Mouse (Mus musculus) olfactory bulb, adult 2 months (tissue): Measurements from ENCODE around the gene Gjc1. TPM values are rescaled to one million over a fixed set of nuclear protein-coding genes. Genes with fewer than 3 reads are reported as not detected.

ENCODE experiments used
- H3K27ac ChIP-seq: fragments of 200-500 bp; 2 replicates; pipeline ENCODE4 v1.5.1; 2012; ENCODE audit warnings: low read depth, low read length; ENCODE audit not compliant: insufficient read depth
- H3K4me1 ChIP-seq: fragments of 200-500 bp; 2 replicates; pipeline ENCODE4 v1.6.1; 2012; ENCODE audit warnings: low read length; ENCODE audit not compliant: control insufficient read depth, insufficient read depth
- H3K4me3 ChIP-seq: fragments of 200-500 bp; 2 replicates; pipeline ENCODE4 v1.5.1; 2012; ENCODE audit warnings: mild to moderate bottlenecking, low read depth, low read length, moderate library complexity; ENCODE audit not compliant: insufficient read depth
- CTCF ChIP-seq: fragments of 200-500 bp; IDR thresholded peaks from 2 replicates; pipeline ENCODE4 v1.5.1; 2012; ENCODE audit warnings: low read depth, mild to moderate bottlenecking, low read length, moderate library complexity; ENCODE audit not compliant: insufficient read depth
- POLR2A ChIP-seq: fragments of 200-500 bp; IDR thresholded peaks from 2 replicates; pipeline ENCODE4 v1.6.1; 2012; ENCODE audit warnings: mild to moderate bottlenecking, low read depth, low read length, moderate library complexity; ENCODE audit not compliant: insufficient read depth
- whole genome bisulfite sequencing: fragments of 180-500 bp; shearing (Covaris S2); methylation state at CpG from one replicate; pipeline ENCODE4 v1.1.7; 2018; 5-methylcytosine and 5-hydroxymethylcytosine counted together
- polyA plus RNA-seq: library from polyadenylated mRNA; stranded (reverse); fragments of >200 nt; gene quantifications from 2 replicates; pipeline ENCODE4 v1.2.4, GENCODE M21; 2012; ENCODE audit warnings: low replicate concordance; ENCODE audit not compliant: missing spikeins, insufficient read depth, insufficient read length

Gene Gjc1
- polyA plus RNA-seq, 1 experiment = not detected

GRCm38 (mm10) chr11:102767055-102767670 is 52.3 kb downstream of the Gjc1 start:
- TF ChIP-seq POLR2A (no peak), CTCF (no peak)
- no peak overlapping the region for H3K4me3 ChIP-seq
- no peak overlapping the region for H3K27ac ChIP-seq
- 81% methylated on average over 6 of the region's 6 CpGs for WGBS
- H3K4me1 ChIP-seq = peaks cover 39% of the 10 kb centered on the region

- Histone ChIP-seq H3K4me3 (no peak overlapping the region), H3K27ac (no peak overlapping the region), H3K4me1 (peaks cover 40% of the 10 kb centered on the region)
- TF ChIP-seq CTCF (no peak), POLR2A (no peak)
- 91% methylated on average over 5 of the region's 5 CpGs for WGBS
Measured at GRCm38 (mm10) chr11:102765416-102765815, 54.1 kb downstream of the Gjc1 start.

GRCm38 (mm10) chr11:102763009-102763767 is 56.3 kb downstream of the Gjc1 start:
- WGBS = 86% methylated on average over 11 of the region's 11 CpGs

GRCm38 (mm10) chr11:102762248-102762647 is 57.3 kb downstream of the Gjc1 start:
- WGBS = 29% methylated on average over 15 of the region's 15 CpGs
- H3K27ac ChIP-seq = no peak overlapping the region
- peak overlapping the region; percentile 72 for H3K4me3 ChIP-seq
- H3K4me1 ChIP-seq = peaks cover 28% of the 10 kb centered on the region
- no peak for TF ChIP-seq CTCF
- TF ChIP-seq POLR2A = no peak

More at GRCm38 (mm10) chr11:102763009-102763767, 56.3 kb downstream of the Gjc1 start:
- Histone ChIP-seq H3K4me1 (peaks cover 32% of the 10 kb centered on the region), H3K27ac (no peak overlapping the region), H3K4me3 (no peak overlapping the region)
- TF ChIP-seq CTCF (no peak), POLR2A (no peak)

GRCm38 (mm10) chr11:102761309-102762210 is 57.9 kb downstream of the Gjc1 start, which contains the start of gene Adam11:
Gene Adam11, plus strand, starts transcription at chr11:102761439.
- Histone ChIP-seq H3K4me1 (peaks cover 24% of the 10 kb centered on the region), H3K27ac (no peak within 1 kb of the TSS), H3K4me3 (peak within 1 kb of the TSS; percentile 72)
- TF ChIP-seq CTCF (no peak), POLR2A (no peak)
- 1% methylated on average over 61 of the region's 76 CpGs for WGBS

- TF ChIP-seq POLR2A = no peak
- no peak for TF ChIP-seq CTCF
- Histone ChIP-seq H3K4me3 (peak overlapping the region; percentile 72), H3K4me1 (peaks cover 24% of the 10 kb centered on the region), H3K27ac (no peak overlapping the region)
- 44% methylated on average over 6 of the region's 6 CpGs for WGBS
Measured at GRCm38 (mm10) chr11:102760805-102761308, 58.6 kb downstream of the Gjc1 start.

- TF ChIP-seq POLR2A (no peak), CTCF (no peak)
- WGBS = 95% methylated on average over 2 of the region's 2 CpGs
Measured at GRCm38 (mm10) chr11:102758977-102759376, 60.5 kb downstream of the Gjc1 start.

GRCm38 (mm10) chr11:102755391-102755790 is 64.1 kb downstream of the Gjc1 start:
- Histone ChIP-seq H3K4me3 (no peak overlapping the region), H3K4me1 (peaks cover 8% of the 10 kb centered on the region), H3K27ac (no peak overlapping the region)
- no peak for TF ChIP-seq POLR2A
- TF ChIP-seq CTCF = no peak
- 87% methylated on average over 7 of the region's 7 CpGs for WGBS

More at GRCm38 (mm10) chr11:102758977-102759376, 60.5 kb downstream of the Gjc1 start:
- no peak overlapping the region for H3K4me3 ChIP-seq
- H3K27ac ChIP-seq = no peak overlapping the region
- peaks cover 25% of the 10 kb centered on the region for H3K4me1 ChIP-seq

- Histone ChIP-seq H3K4me1 (peaks cover 8% of the 10 kb centered on the region), H3K4me3 (no peak overlapping the region), H3K27ac (no peak overlapping the region)
- no peak for TF ChIP-seq POLR2A
- no peak for TF ChIP-seq CTCF
- WGBS = 38% methylated on average over 4 of the region's 4 CpGs
Measured at GRCm38 (mm10) chr11:102754416-102754815, 65.1 kb downstream of the Gjc1 start.
